Mouse (Mus musculus): Measurements from ENCODE around the gene Chrna10.

GRCm38 (mm10) chr7:102087336-102087735, 29.3 kb downstream of the Chrna10 start:
- TF ChIP-seq CTCF (conservative IDR thresholded peaks at IDR 0.05; ENCODE audit: low read length): no peak
- TF ChIP-seq POU5F1 (IDR thresholded peaks at IDR 0.05; ENCODE audit: borderline replicate concordance, low read length): no peak
